Mouse (Mus musculus): Measurements from ENCODE around the gene Setd1b.

GRCm38 (mm10) chr5:123159446-123159845 lies 17.5 kb downstream of the Setd1b start:
- TF ChIP-seq EP300 (IDR thresholded peaks at IDR 0.05; ENCODE audit: low read depth): no peak
- no peak for TF ChIP-seq CTCF (IDR thresholded peaks at IDR 0.05; ENCODE audit: low read depth)

All from liver, embryonic 14.5 days (tissue).